ENCODE assay signal across 25 mouse cellular contexts in the genomic region with DNA sequence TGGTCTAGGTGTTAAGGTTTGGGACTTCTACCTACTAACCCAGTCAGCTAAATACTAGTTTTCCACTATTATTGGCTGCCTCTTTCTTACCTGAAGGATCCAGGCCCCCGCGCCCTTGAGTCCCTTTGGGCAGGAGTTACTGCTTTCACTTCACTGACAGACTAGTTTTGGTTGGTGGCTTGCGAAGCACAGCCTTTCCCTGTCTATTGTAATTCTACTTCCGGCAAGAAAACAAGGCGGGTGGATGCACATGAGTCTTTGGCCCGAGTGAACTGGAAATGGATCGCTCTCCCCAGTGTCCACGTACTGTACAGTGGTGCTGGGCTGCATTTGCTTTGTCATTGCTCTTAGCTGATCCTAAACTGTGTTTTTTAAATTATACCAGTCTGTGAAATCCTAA.
"Had no signal": no experiment of that assay in that cellular context is flagged by ENCODE, and none has a peak within 500 bp of the region (broad histone marks: within the 10 kb centered on the region; RNA-seq: fewer than 3 reads in every experiment).

No protein-coding gene starts in this region.

- H3K4me1 ChIP-seq: kidney, embryonic 15.5 days; limb, embryonic 13.5 days; limb, embryonic 15.5 days had no signal

- H3K27me3 ChIP-seq: heart, embryonic 13.5 days; heart, embryonic 15.5 days; hindbrain, embryonic 13.5 days; hindbrain, embryonic 15.5 days; kidney, embryonic 15.5 days; limb, embryonic 13.5 days; limb, embryonic 15.5 days had no signal

- ATAC-seq: hindbrain, postnatal 0 days; intestine, embryonic 16.5 days had no signal

- H3K4me2 ChIP-seq: heart, embryonic 11.5 days; heart, embryonic 13.5 days; heart, embryonic 15.5 days; hindbrain, embryonic 13.5 days; hindbrain, embryonic 15.5 days; kidney, embryonic 15.5 days; limb, embryonic 13.5 days; limb, embryonic 15.5 days had no signal

- DNase-seq: gastrocnemius, postnatal 14 days; gastrocnemius, postnatal 36 days; heart, adult 11 months; heart, adult 2 months; heart, postnatal 14 days; heart, postnatal 36 days; kidney, adult 11 months; kidney, adult 2 months; kidney, adult 9 months; kidney, postnatal 14 days; kidney, postnatal 36 days; layer of hippocampus, adult 9-11 months; layer of hippocampus, postnatal 36 days; left cerebral cortex, postnatal 4 days had no signal

- H3K9ac ChIP-seq: heart, embryonic 13.5 days; heart, embryonic 15.5 days; hindbrain, embryonic 13.5 days; hindbrain, embryonic 15.5 days; kidney, embryonic 15.5 days; limb, embryonic 13.5 days; limb, embryonic 15.5 days had no signal

- H3K27ac ChIP-seq: heart, adult 2 months; heart, embryonic 13.5 days; heart, embryonic 15.5 days; hindbrain, embryonic 13.5 days; hindbrain, embryonic 15.5 days; hindbrain, postnatal 0 days; kidney, embryonic 15.5 days; kidney, postnatal 0 days; limb, embryonic 13.5 days; limb, embryonic 15.5 days had no signal

- H3K4me3 ChIP-seq: heart, adult 2 months; heart, embryonic 13.5 days; heart, embryonic 15.5 days; hindbrain, embryonic 13.5 days; hindbrain, embryonic 15.5 days; kidney, embryonic 15.5 days; limb, embryonic 13.5 days; limb, embryonic 15.5 days had no signal

- H3K36me3 ChIP-seq: hindbrain, embryonic 15.5 days had no signal

- H3K9me3 ChIP-seq: heart, embryonic 13.5 days; heart, embryonic 15.5 days; hindbrain, embryonic 13.5 days; hindbrain, embryonic 15.5 days; kidney, embryonic 15.5 days; limb, embryonic 13.5 days; limb, embryonic 15.5 days had no signal
